Mouse (Mus musculus): ENCODE measurements around the gene Gm20388. TPM values are rescaled to one million over a fixed set of nuclear protein-coding genes. Genes with fewer than 3 reads are reported as not detected.

Gene Gm20388
- total and polyA plus RNA-seq, 2 experiments from 2014 or later: 17.3 TPM; not detected in 1

GRCm38 (mm10) chr8:123665580-123665979 lies 3754.9 kb downstream of the Gm20388 start:
- Histone ChIP-seq H3K9ac (replicated peaks; ENCODE audit: low read depth, low read length) (no peak overlapping the region), H3K27ac (ENCODE audit: low read depth) (no peak overlapping the region), H3K36me3 (replicated peaks; ENCODE audit: control insufficient read depth, insufficient read depth, low read length) (peaks cover 10% of the 10 kb centered on the region; the same call in 1 of the 2 replicates), H3K27me3 (ENCODE audit: control insufficient read depth, insufficient read depth, low read length) (no peaks in the 10 kb centered on the region), H3K4me2 (ENCODE audit: low read depth, low read length) (no peak overlapping the region), H3K9me3 (replicated peaks; ENCODE audit: control insufficient read depth, low read length) (no peaks in the 10 kb centered on the region), H3K4me3 (ENCODE audit: low read depth, low read length) (no peak overlapping the region), H3K4me1 (ENCODE audit: control insufficient read depth, insufficient read depth) (no peaks in the 10 kb centered on the region)
- TF ChIP-seq CTCF (IDR thresholded peaks at IDR 0.05; ENCODE audit: low read depth) (no peak), EP300 (IDR thresholded peaks at IDR 0.05; ENCODE audit: low read depth) (no peak)
- no peak for ATAC-seq (ENCODE audit: insufficient read depth, low read depth)
- 66% methylated on average over 6 of the region's 6 CpGs for WGBS
- no peak for DNase-seq (ENCODE audit: low spot score)

- H3K36me3 ChIP-seq (replicated peaks; ENCODE audit: control insufficient read depth, insufficient read depth, low read length): peaks cover 5% of the 10 kb centered on the region; the same call in 1 of the 2 replicates
- H3K9ac ChIP-seq (replicated peaks; ENCODE audit: low read depth, low read length): no peak overlapping the region
- H3K27ac ChIP-seq (ENCODE audit: low read depth): no peak overlapping the region
- ATAC-seq (ENCODE audit: insufficient read depth, low read depth) (no peak), DNase-seq (ENCODE audit: low spot score) (no peak)
- no peaks in the 10 kb centered on the region for H3K27me3 ChIP-seq (ENCODE audit: control insufficient read depth, insufficient read depth, low read length)
- no peaks in the 10 kb centered on the region for H3K9me3 ChIP-seq (replicated peaks; ENCODE audit: control insufficient read depth, low read length)
- H3K4me1 ChIP-seq (ENCODE audit: control insufficient read depth, insufficient read depth): no peaks in the 10 kb centered on the region
- H3K4me3 ChIP-seq (ENCODE audit: low read depth, low read length): no peak overlapping the region
- no peak overlapping the region for H3K4me2 ChIP-seq (ENCODE audit: low read depth, low read length)
- 90% methylated on average over 1 of the region's 1 CpGs for WGBS
- TF ChIP-seq CTCF (IDR thresholded peaks at IDR 0.05; ENCODE audit: low read depth) (no peak), EP300 (IDR thresholded peaks at IDR 0.05; ENCODE audit: low read depth) (no peak)
Measured at GRCm38 (mm10) chr8:123666832-123667231, 3756.2 kb downstream of the Gm20388 start.

GRCm38 (mm10) chr8:123668681-123669080 lies 3758.0 kb downstream of the Gm20388 start:
- 48% methylated on average over 4 of the region's 4 CpGs for WGBS
- H3K36me3 ChIP-seq (replicated peaks; ENCODE audit: control insufficient read depth, insufficient read depth, low read length): no peaks in the 10 kb centered on the region; the same call in 1 of the 2 replicates
- no peaks in the 10 kb centered on the region for H3K4me1 ChIP-seq (ENCODE audit: control insufficient read depth, insufficient read depth)
- H3K27me3 ChIP-seq (ENCODE audit: control insufficient read depth, insufficient read depth, low read length): no peaks in the 10 kb centered on the region
- DNase-seq (ENCODE audit: low spot score): no peak
- no peak overlapping the region for H3K9ac ChIP-seq (replicated peaks; ENCODE audit: low read depth, low read length)
- no peak overlapping the region for H3K27ac ChIP-seq (ENCODE audit: low read depth)
- no peak overlapping the region for H3K4me2 ChIP-seq (ENCODE audit: low read depth, low read length)
- no peak overlapping the region for H3K4me3 ChIP-seq (ENCODE audit: low read depth, low read length)
- TF ChIP-seq EP300 (IDR thresholded peaks at IDR 0.05; ENCODE audit: low read depth): no peak
- no peak for TF ChIP-seq CTCF (IDR thresholded peaks at IDR 0.05; ENCODE audit: low read depth)
- ATAC-seq (ENCODE audit: insufficient read depth, low read depth): no peak
- no peaks in the 10 kb centered on the region for H3K9me3 ChIP-seq (replicated peaks; ENCODE audit: control insufficient read depth, low read length)

GRCm38 (mm10) chr8:123670766-123671165 lies 3760.1 kb downstream of the Gm20388 start:
- Histone ChIP-seq H3K9me3 (replicated peaks; ENCODE audit: control insufficient read depth, low read length) (no peaks in the 10 kb centered on the region), H3K4me2 (ENCODE audit: low read depth, low read length) (no peak overlapping the region), H3K27me3 (ENCODE audit: control insufficient read depth, insufficient read depth, low read length) (no peaks in the 10 kb centered on the region), H3K27ac (ENCODE audit: low read depth) (no peak overlapping the region), H3K36me3 (replicated peaks; ENCODE audit: control insufficient read depth, insufficient read depth, low read length) (no peaks in the 10 kb centered on the region), H3K9ac (replicated peaks; ENCODE audit: low read depth, low read length) (no peak overlapping the region), H3K4me1 (ENCODE audit: control insufficient read depth, insufficient read depth) (no peaks in the 10 kb centered on the region), H3K4me3 (ENCODE audit: low read depth, low read length) (no peak overlapping the region)
- no peak for DNase-seq (ENCODE audit: low spot score)
- TF ChIP-seq EP300 (IDR thresholded peaks at IDR 0.05; ENCODE audit: low read depth): no peak
- no peak for TF ChIP-seq CTCF (IDR thresholded peaks at IDR 0.05; ENCODE audit: low read depth)
- 60% methylated on average over 7 of the region's 7 CpGs for WGBS
- no peak for ATAC-seq (ENCODE audit: insufficient read depth, low read depth)

- H3K9me3 ChIP-seq (replicated peaks; ENCODE audit: control insufficient read depth, low read length): no peaks in the 10 kb centered on the region
- ATAC-seq (ENCODE audit: insufficient read depth, low read depth) (no peak), DNase-seq (ENCODE audit: low spot score) (no peak)
- H3K9ac ChIP-seq (replicated peaks; ENCODE audit: low read depth, low read length): no peak overlapping the region
- no peak overlapping the region for H3K4me3 ChIP-seq (ENCODE audit: low read depth, low read length)
- no peaks in the 10 kb centered on the region for H3K36me3 ChIP-seq (replicated peaks; ENCODE audit: control insufficient read depth, insufficient read depth, low read length)
- 69% methylated on average over 7 of the region's 7 CpGs for WGBS
- no peak for TF ChIP-seq CTCF (IDR thresholded peaks at IDR 0.05; ENCODE audit: low read depth)
- no peak for TF ChIP-seq EP300 (IDR thresholded peaks at IDR 0.05; ENCODE audit: low read depth)
- H3K4me2 ChIP-seq (ENCODE audit: low read depth, low read length): no peak overlapping the region
- no peaks in the 10 kb centered on the region for H3K4me1 ChIP-seq (ENCODE audit: control insufficient read depth, insufficient read depth)
- H3K27me3 ChIP-seq (ENCODE audit: control insufficient read depth, insufficient read depth, low read length): no peaks in the 10 kb centered on the region
- no peak overlapping the region for H3K27ac ChIP-seq (ENCODE audit: low read depth)
Measured at GRCm38 (mm10) chr8:123671454-123671853, 3760.8 kb downstream of the Gm20388 start.

GRCm38 (mm10) chr8:123672648-123673047 lies 3762.0 kb downstream of the Gm20388 start:
- no peak overlapping the region for H3K4me2 ChIP-seq (ENCODE audit: low read depth, low read length)
- no peak overlapping the region for H3K27ac ChIP-seq (ENCODE audit: low read depth)
- H3K9ac ChIP-seq (replicated peaks; ENCODE audit: low read depth, low read length): no peak overlapping the region
- TF ChIP-seq CTCF (IDR thresholded peaks at IDR 0.05; ENCODE audit: low read depth) (no peak), EP300 (IDR thresholded peaks at IDR 0.05; ENCODE audit: low read depth) (no peak)
- no peaks in the 10 kb centered on the region for H3K36me3 ChIP-seq (replicated peaks; ENCODE audit: control insufficient read depth, insufficient read depth, low read length)
- no peaks in the 10 kb centered on the region for H3K9me3 ChIP-seq (replicated peaks; ENCODE audit: control insufficient read depth, low read length)
- 57% methylated on average over 6 of the region's 6 CpGs for WGBS
- DNase-seq (ENCODE audit: low spot score): no peak
- H3K4me1 ChIP-seq (ENCODE audit: control insufficient read depth, insufficient read depth): no peaks in the 10 kb centered on the region
- H3K4me3 ChIP-seq (ENCODE audit: low read depth, low read length): no peak overlapping the region
- no peak for ATAC-seq (ENCODE audit: insufficient read depth, low read depth)
- no peaks in the 10 kb centered on the region for H3K27me3 ChIP-seq (ENCODE audit: control insufficient read depth, insufficient read depth, low read length)
